Mouse (Mus musculus): ENCODE results near the gene Ipmk.

Ipmk gene

GRCm38 (mm10) chr10:71347509-71347949 lies at the start of gene Ipmk:
Gene Ipmk, plus strand, starts transcription at chr10:71347763.
- DNase-seq (ENCODE audit: low spot score in 2 of 2) = peak; percentile 99

GRCm38 (mm10) chr10:71300161-71300560 lies 47.4 kb upstream of the Ipmk start:
- DNase-seq (ENCODE audit: low spot score in 2 of 2) = no peak

DNA sequence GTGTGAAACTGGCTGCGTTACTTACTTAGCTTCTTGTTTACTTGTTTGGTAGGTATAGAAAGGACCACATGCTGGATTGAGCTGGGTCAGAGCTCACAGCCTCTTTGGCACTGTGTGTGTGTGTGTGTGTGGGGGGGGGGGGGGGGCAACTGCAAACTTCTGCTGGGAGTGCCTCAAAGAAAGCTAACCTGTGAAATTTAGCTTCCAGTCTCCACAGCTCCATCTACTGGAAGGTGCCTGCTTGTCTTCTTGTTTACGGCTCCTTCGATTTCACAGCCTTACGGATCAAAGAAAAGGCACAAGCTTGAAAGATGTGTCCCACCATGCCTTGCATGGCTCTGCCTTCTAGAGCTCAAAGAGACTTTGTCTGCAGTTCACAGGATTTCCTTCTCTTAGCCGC lies 45.1 kb upstream of the Ipmk start:
- no peak for DNase-seq (ENCODE audit: low spot score in 2 of 2)

DNA sequence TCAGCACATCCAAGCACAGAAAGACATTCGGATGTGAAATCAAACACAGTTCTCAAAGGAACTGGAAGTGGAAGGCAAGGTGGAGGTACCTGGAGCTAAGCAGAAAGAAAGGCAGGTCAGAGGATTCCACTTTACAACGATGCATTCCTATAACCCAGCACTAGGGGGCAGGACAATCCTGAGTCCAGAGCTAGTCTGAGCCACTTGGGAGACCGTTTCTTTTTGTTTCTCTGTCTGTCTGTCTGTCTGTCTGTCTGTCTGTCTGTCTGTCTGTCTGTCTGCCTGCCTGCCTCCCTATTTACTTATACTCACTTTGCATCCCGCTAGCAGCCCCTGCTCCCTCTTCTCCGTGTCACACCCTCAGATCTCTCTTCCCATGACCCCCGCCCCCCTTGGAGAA lies 41.4 kb upstream of the Ipmk start:
- peak in 1 of 2 experiments; percentile 23 for DNase-seq (ENCODE audit: low spot score in 2 of 2)

- DNase-seq (ENCODE audit: low spot score in 2 of 2) = no peak
Measured at GRCm38 (mm10) chr10:71306759-71307158, 40.8 kb upstream of the Ipmk start.

- DNase-seq (ENCODE audit: low spot score in 2 of 2) = no peak
Measured at GRCm38 (mm10) chr10:71308199-71308598, 39.4 kb upstream of the Ipmk start.

GRCm38 (mm10) chr10:71310288-71310687 lies 37.3 kb upstream of the Ipmk start:
- DNase-seq (ENCODE audit: low spot score in 2 of 2) = no peak

- no peak for DNase-seq (ENCODE audit: low spot score in 2 of 2)
Measured at GRCm38 (mm10) chr10:71314596-71314995, 33.0 kb upstream of the Ipmk start.

DNA sequence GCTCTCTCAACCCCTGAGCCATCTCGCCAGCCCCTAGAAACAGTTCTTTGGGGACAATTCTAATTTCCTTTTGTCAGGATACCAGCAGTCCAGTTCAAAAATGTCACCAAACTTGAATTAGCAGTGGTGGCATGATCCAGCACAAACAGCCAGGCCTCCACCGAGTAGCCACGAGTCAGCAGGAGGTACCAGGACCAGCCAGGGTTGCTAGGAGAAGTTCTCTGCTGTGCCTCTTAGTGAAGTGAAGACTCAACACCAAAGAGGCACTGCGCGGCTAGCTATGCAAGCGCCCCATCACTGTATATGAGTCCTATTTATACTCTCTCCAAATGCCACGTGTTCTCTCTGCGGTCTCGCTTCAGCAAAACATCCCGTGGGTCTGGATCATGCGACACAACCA lies 31.5 kb upstream of the Ipmk start:
- no peak for DNase-seq (ENCODE audit: low spot score in 2 of 2)

GRCm38 (mm10) chr10:71316497-71316896 lies 31.1 kb upstream of the Ipmk start:
- DNase-seq (ENCODE audit: low spot score in 2 of 2) = no peak

GRCm38 (mm10) chr10:71323669-71324068 lies 23.9 kb upstream of the Ipmk start:
- no peak for DNase-seq (ENCODE audit: low spot score in 2 of 2)

GRCm38 (mm10) chr10:71326123-71326522 lies 21.4 kb upstream of the Ipmk start:
- DNase-seq (ENCODE audit: low spot score in 2 of 2) = no peak

GRCm38 (mm10) chr10:71326789-71327188 lies 20.8 kb upstream of the Ipmk start:
- peak; percentile 46 to 55 for DNase-seq (ENCODE audit: low spot score in 2 of 2)

GRCm38 (mm10) chr10:71327386-71327785 lies 20.2 kb upstream of the Ipmk start:
- no peak for DNase-seq (ENCODE audit: low spot score in 2 of 2)

GRCm38 (mm10) chr10:71328382-71328781 lies 19.2 kb upstream of the Ipmk start:
- no peak for DNase-seq (ENCODE audit: low spot score in 2 of 2)

- DNase-seq (ENCODE audit: low spot score in 2 of 2) = no peak
Measured at GRCm38 (mm10) chr10:71328870-71329269, 18.7 kb upstream of the Ipmk start.

GRCm38 (mm10) chr10:71329295-71329694 lies 18.3 kb upstream of the Ipmk start:
- DNase-seq (ENCODE audit: low spot score in 2 of 2) = no peak

DNA sequence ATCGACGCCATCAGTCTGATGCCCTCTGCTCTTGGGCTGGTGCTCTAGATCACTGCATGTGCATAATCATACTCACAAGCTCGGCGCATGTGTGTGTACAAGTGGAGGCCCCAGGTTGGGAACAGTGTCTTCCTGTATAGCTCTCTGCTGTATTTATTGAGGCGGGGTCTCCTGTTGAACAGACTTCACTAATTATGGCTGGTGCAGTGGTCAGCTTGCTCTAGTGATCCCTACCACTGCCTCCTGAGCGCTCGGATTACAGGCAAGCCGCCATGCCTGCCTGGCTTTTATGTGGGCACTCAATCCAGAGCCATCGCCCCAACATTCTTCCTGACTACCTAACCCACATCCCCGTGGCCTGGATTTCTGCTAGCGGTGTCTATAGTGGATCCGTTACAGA lies 17.5 kb upstream of the Ipmk start:
- DNase-seq (ENCODE audit: low spot score in 2 of 2) = no peak

GRCm38 (mm10) chr10:71331908-71332307 lies 15.7 kb upstream of the Ipmk start:
- DNase-seq (ENCODE audit: low spot score in 2 of 2) = no peak

DNA sequence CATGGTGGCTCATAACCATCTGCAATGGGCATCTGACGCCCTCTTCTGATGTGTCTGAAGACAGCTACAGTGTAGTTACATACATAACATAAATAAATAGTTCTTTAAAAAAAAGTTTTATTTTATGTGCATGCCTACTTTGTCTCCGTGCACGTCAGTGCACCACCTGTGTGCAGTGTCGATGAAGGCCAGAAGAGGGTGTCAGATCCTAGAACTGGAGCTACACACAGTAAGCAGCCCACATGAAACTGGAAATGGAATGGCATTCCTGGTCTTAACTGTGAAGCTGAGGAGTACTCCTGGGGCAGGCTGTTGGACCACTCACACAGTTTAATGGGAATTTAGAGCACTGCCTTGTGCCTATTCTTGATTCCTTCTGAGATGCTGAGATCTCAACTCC lies 15.2 kb upstream of the Ipmk start:
- DNase-seq (ENCODE audit: low spot score in 2 of 2) = no peak

GRCm38 (mm10) chr10:71332859-71333258 lies 14.7 kb upstream of the Ipmk start:
- no peak for DNase-seq (ENCODE audit: low spot score in 2 of 2)

DNA sequence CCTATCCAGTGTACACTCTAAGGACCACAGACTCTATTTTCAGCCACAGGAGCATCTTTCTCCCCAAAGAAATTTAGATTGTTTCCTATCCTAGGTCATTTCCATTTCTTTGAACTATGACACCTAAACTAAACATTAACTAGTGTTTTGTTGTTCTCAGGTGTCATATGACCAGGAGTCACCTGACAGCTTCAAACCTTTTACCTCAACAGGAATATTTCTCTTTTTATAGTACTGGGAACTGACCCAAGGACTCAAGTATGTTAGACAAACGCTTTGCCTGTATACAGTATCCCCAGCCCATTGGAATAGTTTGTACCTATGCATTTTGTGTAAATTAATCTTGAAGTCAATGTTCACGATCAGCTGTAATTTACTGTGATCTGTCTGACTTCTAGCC lies 9.8 kb upstream of the Ipmk start:
- no peak for DNase-seq (ENCODE audit: low spot score in 2 of 2)

GRCm38 (mm10) chr10:71338156-71338905 lies 9.2 kb upstream of the Ipmk start:
- DNase-seq (ENCODE audit: low spot score in 2 of 2) = no peak

- DNase-seq (ENCODE audit: low spot score in 2 of 2) = peak in 1 of 2 experiments; percentile 56
Measured at GRCm38 (mm10) chr10:71339463-71339862, 8.1 kb upstream of the Ipmk start.
